Mouse (Mus musculus) liver (tissue): ENCODE measurements at regions not wholly inside any gene's neighbourhood (a gene's known extent, or its start where the extent isn't known, plus 50 kb on each side); places are given as distances from the start of the nearest gene placed in this dataset.

Experiments used
- DNase-seq: peaks from one replicate; pipeline ENCODE4 v3.0.0-alpha.2; 2020; ENCODE audit warnings: mixed read lengths

DNA sequence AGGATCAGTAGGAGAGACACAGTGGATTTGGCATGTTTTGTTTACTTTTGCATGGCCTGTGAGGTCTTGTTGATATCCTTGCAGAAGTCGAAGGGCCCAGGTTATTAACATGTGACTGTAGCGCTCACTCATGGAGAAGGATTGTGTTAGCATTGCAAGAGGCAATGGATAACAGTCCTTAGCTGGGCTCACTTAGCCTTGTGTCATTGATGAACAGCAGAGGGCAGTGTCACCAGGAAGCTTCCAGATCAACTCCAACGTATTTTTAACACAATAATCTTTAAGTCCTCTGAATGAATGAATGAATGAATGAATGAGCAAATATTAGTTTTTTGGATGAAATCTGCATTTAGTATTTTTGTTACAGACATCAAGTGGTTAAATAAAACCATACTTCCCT lies 133.2 kb upstream of the Car8 start:
- DNase-seq, result no peak

DNA sequence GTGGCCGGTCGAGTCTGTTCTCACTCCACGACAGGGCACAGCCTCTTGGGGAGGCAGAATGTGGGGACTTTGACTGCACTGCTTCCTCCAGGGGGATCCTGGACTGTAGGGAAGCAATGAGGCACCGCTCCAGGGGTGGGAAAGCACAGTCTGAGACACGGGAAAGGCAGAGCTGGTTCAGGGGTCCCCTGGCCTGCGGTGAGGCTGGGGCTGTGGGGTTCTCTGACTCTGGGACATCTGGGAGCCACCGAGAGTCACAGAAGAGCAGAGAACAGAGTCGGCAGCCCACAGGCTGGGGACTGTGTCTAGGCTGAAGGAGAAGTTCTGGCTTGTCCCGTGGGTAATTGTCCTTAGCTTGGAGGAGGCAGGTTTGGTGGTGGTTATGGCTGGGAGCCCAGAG lies 131.9 kb upstream of the Car8 start:
- no peak for DNase-seq

DNA sequence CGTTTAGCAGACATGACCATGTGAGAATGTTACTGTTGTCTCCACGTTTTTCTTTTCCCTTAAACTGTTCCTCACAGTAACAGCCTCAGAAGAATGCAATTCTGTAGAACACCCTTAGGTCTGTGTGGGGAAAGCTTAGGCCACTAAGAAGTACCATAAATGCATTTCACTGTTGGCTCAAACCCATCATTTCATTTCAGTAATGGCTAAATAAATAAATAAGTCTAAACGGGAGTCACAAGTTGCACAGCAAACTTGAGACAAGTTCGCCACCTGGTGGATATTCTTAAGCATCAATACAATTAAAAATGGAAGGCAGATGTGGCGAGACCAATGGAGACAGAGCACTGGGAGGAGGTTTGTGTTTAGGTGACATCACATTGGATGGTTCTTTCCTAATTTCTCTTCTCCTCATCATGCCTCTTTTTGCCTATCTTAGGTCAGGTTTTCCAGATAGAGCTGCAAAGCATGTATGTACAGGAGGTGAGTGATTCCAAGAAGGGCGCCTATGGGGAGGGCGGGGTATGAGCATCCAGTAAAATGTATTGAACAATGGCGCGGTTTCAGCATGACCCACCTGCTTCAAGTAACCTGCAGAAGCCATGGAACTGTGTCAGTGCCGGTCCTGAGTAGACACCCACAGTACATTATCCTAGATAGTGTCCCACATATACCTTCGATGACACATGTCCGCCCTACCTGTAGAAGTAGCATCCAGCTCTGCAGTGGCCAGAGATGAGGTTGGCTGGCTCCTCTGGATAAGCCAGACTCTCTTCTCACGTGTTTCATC lies 128.8 kb upstream of the Car8 start:
- no peak for DNase-seq

GRCm38 (mm10) chr4:8366978-8367377 lies 128.1 kb upstream of the Car8 start:
- DNase-seq, result no peak

GRCm38 (mm10) chr4:8362409-8362808 lies 123.6 kb upstream of the Car8 start:
- no peak for DNase-seq

DNA sequence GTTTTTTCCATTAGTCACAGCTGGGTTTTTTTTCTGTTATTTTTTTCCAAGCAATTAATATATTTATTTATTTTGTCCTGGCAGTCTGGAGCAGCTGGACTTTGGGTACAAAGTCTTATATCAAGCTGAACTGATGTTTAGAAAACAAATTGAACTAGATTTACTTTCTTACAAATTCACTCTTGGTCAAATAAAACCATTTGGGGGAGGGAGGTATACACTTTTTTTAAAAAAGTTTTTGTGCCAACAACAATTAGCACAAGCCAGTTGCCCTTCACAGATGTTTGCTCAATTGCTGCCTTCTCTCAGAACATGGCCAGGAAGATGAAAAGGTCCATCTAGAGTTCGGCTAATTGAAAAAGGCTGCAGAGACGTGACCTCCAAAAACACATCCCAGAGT lies 123.1 kb upstream of the Car8 start:
- DNase-seq, result no peak

DNA sequence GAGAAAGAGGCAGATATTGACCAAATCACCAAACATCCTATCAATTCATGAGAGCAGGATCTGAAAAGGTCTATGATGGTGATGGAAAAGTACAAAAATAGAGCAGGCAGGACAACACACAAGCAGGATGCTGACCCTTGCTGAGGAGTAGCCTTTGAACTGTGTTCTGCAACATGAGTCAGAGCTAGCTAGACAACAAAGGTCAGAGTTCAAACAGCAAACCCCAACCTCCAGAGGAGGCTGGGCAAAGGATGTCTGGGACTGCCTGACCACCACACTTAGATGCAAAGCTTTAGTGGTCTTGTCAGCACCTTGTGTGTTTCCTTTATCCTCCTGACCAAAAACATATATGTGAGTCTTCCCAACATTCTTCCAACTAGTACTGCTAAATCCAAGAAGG lies 122.5 kb upstream of the Car8 start:
- no peak for DNase-seq

DNA sequence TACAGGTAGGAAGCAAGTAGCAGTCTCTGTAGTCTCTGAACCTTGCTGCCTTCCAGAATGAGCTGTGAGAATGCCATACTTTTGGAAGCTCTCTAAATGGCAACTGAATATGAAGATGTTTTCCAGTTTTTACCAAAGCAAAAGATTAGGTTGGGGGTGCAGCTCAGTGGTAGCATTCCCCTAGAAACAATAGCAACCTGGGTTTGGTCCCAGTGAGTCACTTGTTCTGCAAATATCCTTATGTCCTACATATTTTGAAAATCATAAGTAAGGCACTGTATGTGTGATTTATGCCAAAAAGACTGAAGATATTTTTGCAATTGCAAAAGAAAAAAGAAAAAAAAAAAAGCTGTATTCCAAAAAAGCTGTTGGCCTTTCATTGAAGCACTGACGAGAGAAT lies 118.6 kb upstream of the Car8 start:
- no peak for DNase-seq

DNA sequence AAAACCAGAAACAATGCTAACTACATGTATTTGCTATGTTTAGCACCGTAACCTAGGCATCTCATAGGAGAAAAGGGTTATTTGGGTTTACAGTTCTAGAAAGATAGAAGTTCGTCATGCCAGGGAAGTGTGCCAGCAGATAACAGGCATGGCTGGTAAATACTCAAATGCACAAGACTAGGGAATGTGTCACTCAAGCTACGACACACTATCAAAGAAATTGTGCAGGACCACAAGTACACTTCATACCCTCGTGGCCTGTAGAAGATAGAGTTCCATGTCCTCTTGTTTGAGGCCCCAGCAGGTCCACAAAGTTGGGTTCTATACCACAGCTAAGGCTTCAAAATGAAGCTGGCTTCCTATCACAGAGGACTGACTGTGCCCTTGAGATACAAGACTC lies 103.1 kb upstream of the Car8 start:
- no peak for DNase-seq

GRCm38 (mm10) chr4:8309241-8309987 lies 70.6 kb upstream of the Car8 start:
- no peak for DNase-seq

DNA sequence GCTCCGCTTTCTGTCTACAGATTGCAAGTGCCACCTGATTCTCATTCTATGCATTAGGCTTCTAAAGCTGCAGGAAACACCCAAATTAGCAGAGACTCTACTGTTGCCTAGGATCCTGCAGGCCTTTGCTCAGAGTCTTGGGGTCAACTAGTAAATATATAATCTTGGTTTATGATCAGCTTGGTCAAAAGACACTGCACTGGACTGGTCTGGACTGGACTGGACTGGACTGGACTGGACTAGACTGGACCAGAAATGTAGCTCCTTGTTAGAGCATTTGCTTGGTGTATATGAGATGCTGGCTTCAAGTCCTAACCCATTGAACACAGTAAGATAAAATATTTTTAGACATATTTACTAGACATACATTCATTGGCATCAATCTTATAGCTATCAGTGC lies 53.7 kb upstream of the Car8 start:
- no peak for DNase-seq

GRCm38 (mm10) chr4:8291528-8292492 lies 53.0 kb upstream of the Car8 start:
- no peak for DNase-seq

DNA sequence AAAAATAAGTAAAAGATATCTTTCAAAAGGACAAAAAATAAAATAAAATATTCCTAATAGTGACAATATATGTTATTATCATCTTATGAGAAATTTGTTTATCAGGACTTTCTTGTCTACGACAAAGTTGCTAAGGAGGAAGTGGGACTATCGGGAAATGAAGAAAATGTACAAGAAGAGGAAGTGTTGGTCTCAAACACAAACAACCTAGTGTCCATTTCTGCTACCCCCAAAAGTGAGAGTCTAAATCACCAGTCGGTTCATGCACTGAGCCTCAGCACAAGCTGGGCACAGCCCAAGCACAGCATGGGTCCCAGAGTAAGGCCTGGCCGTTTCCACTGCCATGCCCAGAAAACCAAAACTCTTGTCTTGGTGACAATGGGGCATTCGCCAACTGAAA lies 51.1 kb upstream of the Car8 start:
- no peak for DNase-seq
